Mouse (Mus musculus): ENCODE measurements around the gene Tubg2. TPM values are rescaled to one million over a fixed set of nuclear protein-coding genes. Genes with fewer than 3 reads are reported as not detected.
"Not testable (repeated sequence)": the region's sequence is repeated elsewhere in the genome, so short reads cannot be mapped to it uniquely, and the experiment has no call there.

The Tubg2 gene
- total RNA-seq, 1 experiment = 0.31 TPM

GRCm38 (mm10) chr11:101154648-101155047 is 1.1 kb upstream of the Tubg2 start:
- in situ Hi-C loops (cut with MboI; ENCODE audit: low sequenced_read_pairs in 2 of 2, unreplicated experiment in 2 of 2) = no loop called here
- H3K36me3 ChIP-seq (ENCODE audit: control insufficient read depth, insufficient read depth, low read length, poor library complexity, severe bottlenecking) = no peaks in the 10 kb centered on the region
- no peak for DNase-seq (ENCODE audit: low read depth, low spot score)
- no peak overlapping the region for H3K4me3 ChIP-seq (ENCODE audit: insufficient read depth in 1 of 2, low read depth in 1 of 2, low read length in 2 of 2, poor library complexity in 1 of 2, severe bottlenecking in 1 of 2)
- no peak overlapping the region for H3K9ac ChIP-seq (ENCODE audit: insufficient read depth, low read depth, low read length, poor library complexity, severe bottlenecking)
- peaks cover 0 to 6% of the 10 kb centered on the region in 2 experiments; a peak in 1 of 4 replicates for H3K4me1 ChIP-seq (ENCODE audit: control insufficient read depth in 2 of 2, insufficient read depth in 2 of 2, low read length in 2 of 2, poor library complexity in 1 of 2)
- no peak overlapping the region for H3K27ac ChIP-seq (ENCODE audit: insufficient read depth, low read depth, low read length, poor library complexity, severe bottlenecking)
- no peaks in the 10 kb centered on the region for H3K9me3 ChIP-seq (ENCODE audit: control insufficient read depth, insufficient read depth, low read depth, low read length)
- no peak for TF ChIP-seq ZC3H11A (IDR thresholded peaks at IDR 0.05; ENCODE audit: borderline replicate concordance, low read depth, low read length)
- TF ChIP-seq ZNF384 (IDR thresholded peaks at IDR 0.05; ENCODE audit: low read depth, low read length) = no peak

- H3K4me3 ChIP-seq (ENCODE audit: insufficient read depth in 1 of 2, low read depth in 1 of 2, low read length in 2 of 2, poor library complexity in 1 of 2, severe bottlenecking in 1 of 2) = peak overlapping the region in 1 of 2 experiments; percentile 52; a peak in 2 of 4 replicates
- H3K9me3 ChIP-seq (ENCODE audit: control insufficient read depth, insufficient read depth, low read depth, low read length) = no peaks in the 10 kb centered on the region
- in situ Hi-C loops (cut with MboI; ENCODE audit: low sequenced_read_pairs in 2 of 2, unreplicated experiment in 2 of 2) = no loop called here
- no peak for DNase-seq (ENCODE audit: low read depth, low spot score)
- no peak overlapping the region for H3K9ac ChIP-seq (ENCODE audit: insufficient read depth, low read depth, low read length, poor library complexity, severe bottlenecking)
- H3K4me1 ChIP-seq (ENCODE audit: control insufficient read depth in 2 of 2, insufficient read depth in 2 of 2, low read length in 2 of 2, poor library complexity in 1 of 2) = peaks cover 0 to 6% of the 10 kb centered on the region in 2 experiments; a peak in 1 of 4 replicates
- H3K27ac ChIP-seq (ENCODE audit: insufficient read depth, low read depth, low read length, poor library complexity, severe bottlenecking) = no peak overlapping the region
- TF ChIP-seq CHD2 (IDR thresholded peaks at IDR 0.05; ENCODE audit: low read depth, low read length) = no peak
- no peak for TF ChIP-seq ZC3H11A (IDR thresholded peaks at IDR 0.05; ENCODE audit: borderline replicate concordance, low read depth, low read length)
- no peak for TF ChIP-seq ZNF384 (IDR thresholded peaks at IDR 0.05; ENCODE audit: low read depth, low read length)
- no peak for TF ChIP-seq HCFC1 (IDR thresholded peaks at IDR 0.05; ENCODE audit: borderline replicate concordance, insufficient read depth, low read length)
- no peak for TF ChIP-seq MAFK (IDR thresholded peaks at IDR 0.05; ENCODE audit: insufficient read depth, low read depth, low read length)
- H3K36me3 ChIP-seq (ENCODE audit: control insufficient read depth, insufficient read depth, low read length, poor library complexity, severe bottlenecking) = no peaks in the 10 kb centered on the region
Observed at GRCm38 (mm10) chr11:101155151-101155550, 556 bp upstream of the Tubg2 start.

DNA sequence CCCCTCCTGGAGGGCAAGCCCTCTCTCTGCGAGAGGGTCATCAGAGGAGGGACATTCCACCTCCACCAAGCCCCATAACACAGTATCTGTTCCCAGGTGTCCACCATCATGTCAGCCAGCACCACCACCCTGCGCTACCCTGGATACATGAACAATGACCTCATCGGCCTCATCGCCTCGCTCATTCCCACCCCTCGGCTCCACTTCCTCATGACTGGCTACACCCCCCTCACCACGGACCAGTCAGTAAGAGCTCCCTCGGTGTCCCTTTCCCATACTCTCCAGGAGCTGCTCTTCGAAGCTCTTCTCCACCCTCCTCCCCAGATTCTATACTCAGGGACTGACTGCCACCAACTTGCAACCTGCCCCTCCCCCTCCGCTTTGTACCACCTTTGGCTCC is 4.4 kb downstream of the Tubg2 start:
- in situ Hi-C loops (cut with MboI; ENCODE audit: low sequenced_read_pairs in 2 of 2, unreplicated experiment in 2 of 2); DNase-seq (ENCODE audit: low read depth, low spot score); H3K27ac ChIP-seq (ENCODE audit: insufficient read depth, low read depth, low read length, poor library complexity, severe bottlenecking); H3K36me3 ChIP-seq (ENCODE audit: control insufficient read depth, insufficient read depth, low read length, poor library complexity, severe bottlenecking); H3K9ac ChIP-seq (ENCODE audit: insufficient read depth, low read depth, low read length, poor library complexity, severe bottlenecking); H3K4me3 ChIP-seq (ENCODE audit: insufficient read depth in 1 of 2, low read depth in 1 of 2, low read length in 2 of 2, poor library complexity in 1 of 2, severe bottlenecking in 1 of 2); H3K9me3 ChIP-seq (ENCODE audit: control insufficient read depth, insufficient read depth, low read depth, low read length): not testable (repeated sequence)
- H3K4me1 ChIP-seq (ENCODE audit: control insufficient read depth in 2 of 2, insufficient read depth in 2 of 2, low read length in 2 of 2, poor library complexity in 1 of 2) = peaks cover 0 to 16% of the 10 kb centered on the region in 2 experiments; a peak in 2 of 4 replicates

- H3K36me3 ChIP-seq (ENCODE audit: control insufficient read depth, insufficient read depth, low read length, poor library complexity, severe bottlenecking); H3K27ac ChIP-seq (ENCODE audit: insufficient read depth, low read depth, low read length, poor library complexity, severe bottlenecking); H3K9ac ChIP-seq (ENCODE audit: insufficient read depth, low read depth, low read length, poor library complexity, severe bottlenecking); in situ Hi-C loops (cut with MboI; ENCODE audit: low sequenced_read_pairs in 2 of 2, unreplicated experiment in 2 of 2); DNase-seq (ENCODE audit: low read depth, low spot score); H3K9me3 ChIP-seq (ENCODE audit: control insufficient read depth, insufficient read depth, low read depth, low read length); H3K4me3 ChIP-seq (ENCODE audit: insufficient read depth in 1 of 2, low read depth in 1 of 2, low read length in 2 of 2, poor library complexity in 1 of 2, severe bottlenecking in 1 of 2): not testable (repeated sequence)
- peaks cover 0 to 16% of the 10 kb centered on the region in 2 experiments; a peak in 2 of 4 replicates for H3K4me1 ChIP-seq (ENCODE audit: control insufficient read depth in 2 of 2, insufficient read depth in 2 of 2, low read length in 2 of 2, poor library complexity in 1 of 2)
Observed at GRCm38 (mm10) chr11:101160981-101161505, 5.3 kb downstream of the Tubg2 start.

GRCm38 (mm10) chr11:101161551-101161950 is 5.8 kb downstream of the Tubg2 start:
- no peaks in the 10 kb centered on the region for H3K9me3 ChIP-seq (ENCODE audit: control insufficient read depth, insufficient read depth, low read depth, low read length)
- no peak for DNase-seq (ENCODE audit: low read depth, low spot score)
- peaks cover 0 to 12% of the 10 kb centered on the region in 2 experiments; a peak in 2 of 4 replicates for H3K4me1 ChIP-seq (ENCODE audit: control insufficient read depth in 2 of 2, insufficient read depth in 2 of 2, low read length in 2 of 2, poor library complexity in 1 of 2)
- in situ Hi-C loops (cut with MboI; ENCODE audit: low sequenced_read_pairs in 2 of 2, unreplicated experiment in 2 of 2) = no loop called here
- H3K36me3 ChIP-seq (ENCODE audit: control insufficient read depth, insufficient read depth, low read length, poor library complexity, severe bottlenecking) = no peaks in the 10 kb centered on the region; the same call in 1 of the 2 replicates
- TF ChIP-seq ZNF384 (IDR thresholded peaks at IDR 0.05; ENCODE audit: low read depth, low read length) (no peak), HCFC1 (IDR thresholded peaks at IDR 0.05; ENCODE audit: borderline replicate concordance, insufficient read depth, low read length) (no peak), MAFK (IDR thresholded peaks at IDR 0.05; ENCODE audit: insufficient read depth, low read depth, low read length) (no peak), ZC3H11A (IDR thresholded peaks at IDR 0.05; ENCODE audit: borderline replicate concordance, low read depth, low read length) (no peak), CHD2 (IDR thresholded peaks at IDR 0.05; ENCODE audit: low read depth, low read length) (no peak)
- H3K27ac ChIP-seq (ENCODE audit: insufficient read depth, low read depth, low read length, poor library complexity, severe bottlenecking) = no peak overlapping the region
- no peak overlapping the region for H3K9ac ChIP-seq (ENCODE audit: insufficient read depth, low read depth, low read length, poor library complexity, severe bottlenecking)
- no peak overlapping the region for H3K4me3 ChIP-seq (ENCODE audit: insufficient read depth in 1 of 2, low read depth in 1 of 2, low read length in 2 of 2, poor library complexity in 1 of 2, severe bottlenecking in 1 of 2)

Measured in ES-E14 (cell line).